ENCODE assay signal across 10 mouse cellular contexts in the genomic region with DNA sequence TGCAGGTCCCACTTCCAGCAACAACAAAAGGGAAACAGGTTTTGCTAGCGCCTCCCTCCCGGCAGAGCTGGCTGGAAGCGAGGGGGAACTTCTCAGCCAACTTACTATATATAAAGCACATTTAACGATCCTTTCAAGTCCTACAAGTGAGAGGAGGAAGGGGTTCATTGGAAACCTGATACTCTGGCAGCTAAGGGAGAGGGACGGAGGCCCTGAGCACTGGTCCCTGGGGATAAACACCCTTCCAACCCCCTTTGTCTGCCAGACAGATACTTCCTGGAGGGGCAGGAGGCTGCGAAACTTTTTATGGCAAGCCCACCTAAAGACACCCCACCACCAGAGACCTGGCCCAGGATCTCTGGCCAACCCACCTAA. TPM values are rescaled to one million over a fixed set of nuclear protein-coding genes. Genes with fewer than 3 reads are reported as not detected.
DNase-seq lines count a peak whose midpoint lies in the region; ATAC-seq and TF ChIP-seq lines count a peak whose summit lies in the region.
"Had no signal": no experiment of that assay in that cellular context is flagged by ENCODE, and none has a peak within 500 bp of the region (broad histone marks: within the 10 kb centered on the region; RNA-seq: fewer than 3 reads in every experiment).

No protein-coding gene starts in this region.

- peak overlapping the region; percentile 18 for H3K4me3 ChIP-seq in kidney, embryonic 15.5 days (replicated peaks)
- H3K4me3 ChIP-seq in embryonic facial prominence, embryonic 12.5 days, result no peak overlapping the region
- no peak overlapping the region for H3K4me3 ChIP-seq in hindbrain, embryonic 16.5 days (ENCODE audit: low read length)
- no peak overlapping the region for H3K4me3 ChIP-seq in midbrain, embryonic 16.5 days (ENCODE audit: low read depth, low read length)
- no peak overlapping the region for H3K4me3 ChIP-seq in cerebellum, adult 2 months (replicated peaks; ENCODE audit: insufficient read depth, low read depth, low read length)
- H3K4me3 ChIP-seq: myocyte had no signal

- WGBS in kidney, embryonic 15.5 days, result 5% methylated on average over 6 of the region's 6 CpGs
- 2% methylated on average over 6 of the region's 6 CpGs for WGBS in embryonic facial prominence, embryonic 12.5 days
- WGBS in hindbrain, embryonic 16.5 days, result 27% methylated on average over 6 of the region's 6 CpGs
- WGBS in midbrain, embryonic 16.5 days, result 13% methylated on average over 6 of the region's 6 CpGs
- 61% methylated on average over 6 of the region's 6 CpGs for WGBS in cerebellum, adult 2 months

- H3K4me1 ChIP-seq in kidney, embryonic 15.5 days, result peaks cover 100% of the 10 kb centered on the region
- peaks cover 88% of the 10 kb centered on the region for H3K4me1 ChIP-seq in embryonic facial prominence, embryonic 12.5 days
- peaks cover 32% of the 10 kb centered on the region for H3K4me1 ChIP-seq in hindbrain, embryonic 16.5 days (ENCODE audit: control insufficient read depth, insufficient read depth, low read depth, low read length)
- peaks cover 29% of the 10 kb centered on the region for H3K4me1 ChIP-seq in midbrain, embryonic 16.5 days (ENCODE audit: control insufficient read depth, insufficient read depth, low read length)
- peaks cover 13% of the 10 kb centered on the region for H3K4me1 ChIP-seq in cerebellum, adult 2 months (ENCODE audit: control insufficient read depth, insufficient read depth, low read length)

- intact Hi-C loops in gastrocnemius, postnatal 14 days (cut with DNase I; ENCODE audit: low total_unique reads), result no loop called here

- H3K9ac ChIP-seq in kidney, embryonic 15.5 days, result peak overlapping the region; percentile 19; the same call in 1 of the 2 replicates
- H3K9ac ChIP-seq in embryonic facial prominence, embryonic 12.5 days, result peak overlapping the region; percentile 46
- H3K9ac ChIP-seq in hindbrain, embryonic 16.5 days (ENCODE audit: low read depth, low read length), result peak overlapping the region; percentile 56; the same call in 1 of the 2 replicates
- peak overlapping the region; percentile 49; the same call in 1 of the 2 replicates for H3K9ac ChIP-seq in midbrain, embryonic 16.5 days (ENCODE audit: low read depth, low read length)

- no peak for TF ChIP-seq POLR2A in cerebellum, adult 2 months (IDR thresholded peaks at IDR 0.05; ENCODE audit: borderline replicate concordance, insufficient read depth, low read length)

- no peak for TF ChIP-seq CTCF in cerebellum, adult 2 months (IDR thresholded peaks at IDR 0.05; ENCODE audit: borderline replicate concordance, insufficient read depth, low read depth, low read length)

- peak overlapping the region; percentile 98 for H3K27ac ChIP-seq in kidney, embryonic 15.5 days
- H3K27ac ChIP-seq in embryonic facial prominence, embryonic 12.5 days, result peak overlapping the region; percentile 98
- peak overlapping the region; percentile 12 for H3K27ac ChIP-seq in hindbrain, embryonic 16.5 days (ENCODE audit: low read depth, low read length)
- H3K27ac ChIP-seq in midbrain, embryonic 16.5 days (ENCODE audit: low read length), result peak overlapping the region; percentile 66
- H3K27ac ChIP-seq in cerebellum, adult 2 months (ENCODE audit: insufficient read depth, low read length), result no peak overlapping the region

- DNase-seq in kidney, postnatal 14 days, result no peak
- no peak for DNase-seq in cerebellum, adult 2 months
- DNase-seq in testis, postnatal 14 days (ENCODE audit: low spot score), result no peak
- no peak for DNase-seq in gastrocnemius, postnatal 14 days
- DNase-seq: thymus, postnatal 14 days had no signal

- peak; percentile 73 for ATAC-seq in kidney, embryonic 15.5 days (replicated peaks; ENCODE audit: low FRiP score)
- ATAC-seq in embryonic facial prominence, embryonic 12.5 days (ENCODE audit: insufficient number of reproducible peaks, insufficient read depth, low FRiP score, low TSS enrichment), result no peak
- ATAC-seq in hindbrain, embryonic 16.5 days, result no peak
- ATAC-seq in midbrain, embryonic 16.5 days, result no peak

- H3K36me3 ChIP-seq in kidney, embryonic 15.5 days, result no peaks in the 10 kb centered on the region
- no peaks in the 10 kb centered on the region for H3K36me3 ChIP-seq in embryonic facial prominence, embryonic 12.5 days
- no peaks in the 10 kb centered on the region for H3K36me3 ChIP-seq in hindbrain, embryonic 16.5 days (ENCODE audit: control insufficient read depth, insufficient read depth, low read length)
- no peaks in the 10 kb centered on the region for H3K36me3 ChIP-seq in midbrain, embryonic 16.5 days (ENCODE audit: control insufficient read depth, insufficient read depth, low read length)

- no peaks in the 10 kb centered on the region for H3K9me3 ChIP-seq in kidney, embryonic 15.5 days (replicated peaks)
- no peaks in the 10 kb centered on the region for H3K9me3 ChIP-seq in embryonic facial prominence, embryonic 12.5 days
- H3K9me3 ChIP-seq in hindbrain, embryonic 16.5 days (ENCODE audit: control insufficient read depth, low read length), result no peaks in the 10 kb centered on the region
- no peaks in the 10 kb centered on the region for H3K9me3 ChIP-seq in midbrain, embryonic 16.5 days (replicated peaks; ENCODE audit: control insufficient read depth, low read length, poor library complexity, severe bottlenecking)

- peak overlapping the region; percentile 50 for H3K4me2 ChIP-seq in kidney, embryonic 15.5 days
- H3K4me2 ChIP-seq in embryonic facial prominence, embryonic 12.5 days (replicated peaks), result peak overlapping the region; percentile 38
- H3K4me2 ChIP-seq in hindbrain, embryonic 16.5 days (ENCODE audit: low read length), result peak overlapping the region; percentile 31
- peak overlapping the region; percentile 27; the same call in 1 of the 2 replicates for H3K4me2 ChIP-seq in midbrain, embryonic 16.5 days (ENCODE audit: low read length)

- H3K27me3 ChIP-seq in kidney, embryonic 15.5 days, result no peaks in the 10 kb centered on the region
- no peaks in the 10 kb centered on the region for H3K27me3 ChIP-seq in embryonic facial prominence, embryonic 12.5 days
- H3K27me3 ChIP-seq in hindbrain, embryonic 16.5 days (replicated peaks; ENCODE audit: control insufficient read depth, insufficient read depth, low read length), result no peaks in the 10 kb centered on the region
- no peaks in the 10 kb centered on the region for H3K27me3 ChIP-seq in midbrain, embryonic 16.5 days (ENCODE audit: control insufficient read depth, insufficient read depth, low read depth, low read length)
- no peaks in the 10 kb centered on the region for H3K27me3 ChIP-seq in cerebellum, adult 2 months (ENCODE audit: control insufficient read depth, insufficient read depth, low read length)

RNA-seq across cellular contexts. Expression of a gene that starts 10.9 kb away (rescaled TPM):
- polyA plus RNA-seq in kidney, embryonic 15.5 days (2015; fragmentation: Nextera tagmentation; extraction: Ambion mirVana), result 120 and 138 TPM in 2 replicates
- 130 and 134 TPM in 2 replicates for polyA plus RNA-seq in embryonic facial prominence, embryonic 12.5 days (2016; fragmentation: Nextera tagmentation; extraction: Ambion mirVana)
- 25.9 and 36.1 TPM in 2 replicates for polyA plus RNA-seq in hindbrain, embryonic 16.5 days (2015; fragmentation: Nextera tagmentation; extraction: Ambion mirVana)
- polyA plus RNA-seq in midbrain, embryonic 16.5 days (2015; fragmentation: Nextera tagmentation; extraction: Ambion mirVana), result 26.9 and 28.8 TPM in 2 replicates
- 5.5 and 5.9 TPM in 2 replicates for polyA plus RNA-seq in cerebellum, adult 2 months (2012; rRNA removed)
- 1 to 10 TPM; 5.8 to 7.2 TPM for total RNA-seq in gastrocnemius, postnatal 14 days (2021)

RNA-seq across cellular contexts. Expression of a gene that starts 27.4 kb away (rescaled TPM):
- polyA plus RNA-seq in kidney, embryonic 15.5 days (2015; fragmentation: Nextera tagmentation; extraction: Ambion mirVana), result 36.9 and 42.4 TPM in 2 replicates
- polyA plus RNA-seq in embryonic facial prominence, embryonic 12.5 days (2016; fragmentation: Nextera tagmentation; extraction: Ambion mirVana), result 28.5 and 29.8 TPM in 2 replicates
- polyA plus RNA-seq in hindbrain, embryonic 16.5 days (2015; fragmentation: Nextera tagmentation; extraction: Ambion mirVana), result 32.3 and 34.1 TPM in 2 replicates
- polyA plus RNA-seq in midbrain, embryonic 16.5 days (2015; fragmentation: Nextera tagmentation; extraction: Ambion mirVana), result 32.4 and 39.7 TPM in 2 replicates
- polyA plus RNA-seq in cerebellum, adult 2 months (2012; rRNA removed), result 28.1 and 29.8 TPM in 2 replicates
- total RNA-seq in gastrocnemius, postnatal 14 days (2021), result 10 to 100 TPM; 13.7 to 14.9 TPM

RNA-seq across cellular contexts. Expression of a gene that starts 27.6 kb away (rescaled TPM):
- polyA plus RNA-seq in kidney, embryonic 15.5 days (2015; fragmentation: Nextera tagmentation; extraction: Ambion mirVana), result 108 and 124 TPM in 2 replicates
- 98.1 and 102 TPM in 2 replicates for polyA plus RNA-seq in embryonic facial prominence, embryonic 12.5 days (2016; fragmentation: Nextera tagmentation; extraction: Ambion mirVana)
- polyA plus RNA-seq in hindbrain, embryonic 16.5 days (2015; fragmentation: Nextera tagmentation; extraction: Ambion mirVana), result 64.5 and 73.7 TPM in 2 replicates
- 58.9 and 60.8 TPM in 2 replicates for polyA plus RNA-seq in midbrain, embryonic 16.5 days (2015; fragmentation: Nextera tagmentation; extraction: Ambion mirVana)
- polyA plus RNA-seq in cerebellum, adult 2 months (2012; rRNA removed), result 67.5 and 68.2 TPM in 2 replicates
- 100 to 1,000 TPM; 102 to 107 TPM for total RNA-seq in gastrocnemius, postnatal 14 days (2021)

RNA-seq across cellular contexts. Expression of a gene that starts 31.8 kb away (rescaled TPM):
- 55.5 and 59.2 TPM in 2 replicates for polyA plus RNA-seq in kidney, embryonic 15.5 days (2015; fragmentation: Nextera tagmentation; extraction: Ambion mirVana)
- polyA plus RNA-seq in embryonic facial prominence, embryonic 12.5 days (2016; fragmentation: Nextera tagmentation; extraction: Ambion mirVana), result 57.3 and 61.1 TPM in 2 replicates
- 39.9 and 45.4 TPM in 2 replicates for polyA plus RNA-seq in hindbrain, embryonic 16.5 days (2015; fragmentation: Nextera tagmentation; extraction: Ambion mirVana)
- polyA plus RNA-seq in midbrain, embryonic 16.5 days (2015; fragmentation: Nextera tagmentation; extraction: Ambion mirVana), result 41.9 and 47.6 TPM in 2 replicates
- 43.3 and 44.5 TPM in 2 replicates for polyA plus RNA-seq in cerebellum, adult 2 months (2012; rRNA removed)
- total RNA-seq in gastrocnemius, postnatal 14 days (2021), result 10 to 100 TPM; 20.1 to 25.5 TPM

RNA-seq across cellular contexts. Expression of a gene that starts 55.8 kb away (rescaled TPM):
- 63.9 and 65.4 TPM in 2 replicates for polyA plus RNA-seq in kidney, embryonic 15.5 days (2015; fragmentation: Nextera tagmentation; extraction: Ambion mirVana)
- polyA plus RNA-seq in embryonic facial prominence, embryonic 12.5 days (2016; fragmentation: Nextera tagmentation; extraction: Ambion mirVana), result 62.6 and 67.6 TPM in 2 replicates
- polyA plus RNA-seq in hindbrain, embryonic 16.5 days (2015; fragmentation: Nextera tagmentation; extraction: Ambion mirVana), result 51.4 and 54.8 TPM in 2 replicates
- 51.8 and 52.4 TPM in 2 replicates for polyA plus RNA-seq in midbrain, embryonic 16.5 days (2015; fragmentation: Nextera tagmentation; extraction: Ambion mirVana)
- polyA plus RNA-seq in cerebellum, adult 2 months (2012; rRNA removed), result 32.3 and 33.0 TPM in 2 replicates
- 10 to 100 TPM in 1 of 2 experiments, 1 to 10 TPM in 1; 9.5 to 11.8 TPM for total RNA-seq in gastrocnemius, postnatal 14 days (2021)
